Mouse (Mus musculus) left cerebral cortex, postnatal 10 days (tissue): ENCODE data around the gene Caps2. TPM values are rescaled to one million over a fixed set of nuclear protein-coding genes. Genes with fewer than 3 reads are reported as not detected.

ENCODE experiments used
- total RNA-seq, 2 experiments: library from RNA; stranded (reverse); gene quantifications; 2 replicates each; pipeline ENCODE4 v1.2.3; 2021

Gene Caps2
- total RNA-seq, 2 experiments from 2014 or later, result 0.15 to 0.59 TPM

Other genes with a start within 250 kb of the Caps2 start
- gene Krr1, start 191.0 kb upstream of the Caps2 start, total RNA-seq, result 10 to 100 TPM; 31.6 to 32.3 TPM
- gene Glipr1, start 161.0 kb upstream of the Caps2 start, total RNA-seq, result 1 to 10 TPM; 1.1 to 1.8 TPM
- gene Glipr1l1, start 103.4 kb upstream of the Caps2 start, total RNA-seq, result not detected
- gene Glipr1l2, start 80.3 kb upstream of the Caps2 start, total RNA-seq, result not detected
- not detected for gene Glipr1l3, start 3.3 kb upstream of the Caps2 start, total RNA-seq
- gene Kcnc2, start 107.5 kb downstream of the Caps2 start, total RNA-seq, result 10 to 100 TPM; 40.5 to 40.9 TPM